Comparison of ENCODE assay signal across 9 mouse cellular contexts in genomic region chr10:99229031-99229684, GRCm38 (mm10). TPM values are rescaled to one million over a fixed set of nuclear protein-coding genes. Genes with fewer than 3 reads are reported as not detected.
DNase-seq lines count a peak whose midpoint lies in the region; ATAC-seq and TF ChIP-seq lines count a peak whose summit lies in the region.
"Had no signal": no experiment of that assay in that cellular context is flagged by ENCODE, and none has a peak within 500 bp of the region (broad histone marks: within the 10 kb centered on the region; RNA-seq: fewer than 3 reads in every experiment).

No protein-coding gene starts in this region.

- peak overlapping the region; percentile 34; the same call in 1 of the 2 replicates for H3K9ac ChIP-seq in embryonic facial prominence, embryonic 14.5 days (ENCODE audit: low read depth, low read length)
- H3K9ac ChIP-seq in liver, postnatal 0 days (replicated peaks) = no peak overlapping the region
- no peak overlapping the region for H3K9ac ChIP-seq in stomach, embryonic 15.5 days

- peaks cover 18% of the 10 kb centered on the region for H3K4me1 ChIP-seq in embryonic facial prominence, embryonic 14.5 days (ENCODE audit: control insufficient read depth, insufficient read depth, low read length)
- peaks cover 35% of the 10 kb centered on the region for H3K4me1 ChIP-seq in liver, postnatal 0 days (ENCODE audit: insufficient read depth)
- peaks cover 9% of the 10 kb centered on the region; the same call in 1 of the 2 replicates for H3K4me1 ChIP-seq in stomach, embryonic 15.5 days

- TF ChIP-seq EP300 in liver, postnatal 0 days (IDR thresholded peaks at IDR 0.05; ENCODE audit: low read depth) = peak; percentile 38; the same call in 1 of the 2 replicates

- H3K36me3 ChIP-seq in embryonic facial prominence, embryonic 14.5 days (ENCODE audit: control insufficient read depth, insufficient read depth, low read length) = no peaks in the 10 kb centered on the region
- H3K36me3 ChIP-seq in liver, postnatal 0 days (replicated peaks; ENCODE audit: insufficient read depth, low read length) = no peaks in the 10 kb centered on the region
- H3K36me3 ChIP-seq in stomach, embryonic 15.5 days = no peaks in the 10 kb centered on the region

- peak; percentile 27 to 33 for DNase-seq in adrenal gland, postnatal 36 days
- no peak for DNase-seq in adrenal gland, postnatal 25 days
- DNase-seq in embryonic facial prominence, embryonic 14.5 days (ENCODE audit: low spot score) = peak; percentile 57
- no peak for DNase-seq in liver, postnatal 0 days
- DNase-seq in yolk sac, embryonic 10.5 days (ENCODE audit: low spot score) = no peak
- no peak for DNase-seq in cerebellum, adult 9-11 months

- no peak overlapping the region for H3K4me3 ChIP-seq in embryonic facial prominence, embryonic 14.5 days (ENCODE audit: low read depth, low read length)
- H3K4me3 ChIP-seq in liver, postnatal 0 days (ENCODE audit: low read depth, low read length) = no peak overlapping the region
- no peak overlapping the region for H3K4me3 ChIP-seq in stomach, embryonic 15.5 days (replicated peaks)
- H3K4me3 ChIP-seq: erythroblast, embryonic 14.5 days had no signal

- no peaks in the 10 kb centered on the region for H3K27me3 ChIP-seq in embryonic facial prominence, embryonic 14.5 days (replicated peaks; ENCODE audit: control insufficient read depth, insufficient read depth, low read length)
- H3K27me3 ChIP-seq in liver, postnatal 0 days (ENCODE audit: insufficient read depth, low read length) = no peaks in the 10 kb centered on the region
- H3K27me3 ChIP-seq in stomach, embryonic 15.5 days (replicated peaks) = no peaks in the 10 kb centered on the region

- H3K9me3 ChIP-seq in embryonic facial prominence, embryonic 14.5 days (ENCODE audit: control insufficient read depth, low read length) = no peaks in the 10 kb centered on the region
- no peaks in the 10 kb centered on the region for H3K9me3 ChIP-seq in liver, postnatal 0 days (ENCODE audit: low read length)
- H3K9me3 ChIP-seq in stomach, embryonic 15.5 days = no peaks in the 10 kb centered on the region

- no peak for TF ChIP-seq CTCF in liver, postnatal 0 days (IDR thresholded peaks at IDR 0.05; ENCODE audit: low read depth)

- ATAC-seq in embryonic facial prominence, embryonic 14.5 days (ENCODE audit: low read depth) = peak; percentile 62
- ATAC-seq in inflammation-experienced regulatory T-cells, adult 6 months = peak; percentile 60
- ATAC-seq in liver, postnatal 0 days = 0 out of 2 replicates have a peak, but pooled peaks have one; percentile 26
- no peak for ATAC-seq in stomach, embryonic 15.5 days (ENCODE audit: insufficient read depth, low FRiP score, low read depth)

- 7% methylated on average over 16 of the region's 16 CpGs for WGBS in embryonic facial prominence, embryonic 14.5 days
- WGBS in liver, postnatal 0 days (ENCODE audit: insufficient replicate concordance) = 8% methylated on average over 16 of the region's 16 CpGs
- WGBS in stomach, embryonic 15.5 days = 15% methylated on average over 16 of the region's 16 CpGs

- peak overlapping the region; percentile 45 for H3K4me2 ChIP-seq in embryonic facial prominence, embryonic 14.5 days (ENCODE audit: low read depth, low read length)
- peak overlapping the region; percentile 42; the same call in 1 of the 2 replicates for H3K4me2 ChIP-seq in liver, postnatal 0 days (ENCODE audit: low read depth, low read length)
- H3K4me2 ChIP-seq in stomach, embryonic 15.5 days = peak overlapping the region; percentile 39

- H3K27ac ChIP-seq in embryonic facial prominence, embryonic 14.5 days (replicated peaks; ENCODE audit: low read depth, low read length) = peak overlapping the region; percentile 59
- H3K27ac ChIP-seq in liver, postnatal 0 days (ENCODE audit: low read depth) = peak overlapping the region; percentile 71; the same call in 1 of the 2 replicates
- H3K27ac ChIP-seq in stomach, embryonic 15.5 days = peak overlapping the region; percentile 67

RNA-seq across cellular contexts. Expression of gene Dusp6, which starts 33.9 kb away (rescaled TPM):
- total RNA-seq in adrenal gland, postnatal 36 days (2021) = 100 to 1,000 TPM in 1 of 2 experiments, 10 to 100 TPM in 1; 77.1 to 100 TPM
- total RNA-seq in adrenal gland, postnatal 25 days (2021) = 101 and 136 TPM in 2 replicates
- 65.2 and 79.7 TPM in 2 replicates for polyA plus RNA-seq in embryonic facial prominence, embryonic 14.5 days (2014; fragmentation: Nextera tagmentation; extraction: Ambion mirVana)
- polyA plus RNA-seq in inflammation-experienced regulatory T-cells, adult 6 months (2017; shearing (Covaris generic)) = 10 to 100 TPM; 32.8 to 52.8 (median 41.2) TPM
- 15.4 and 16.8 TPM in 2 replicates for polyA plus RNA-seq in liver, postnatal 0 days (2015; fragmentation: Nextera tagmentation; extraction: Ambion mirVana)
- polyA plus RNA-seq in stomach, embryonic 15.5 days (2015; fragmentation: Nextera tagmentation; extraction: Ambion mirVana) = 35.3 and 36.3 TPM in 2 replicates

Comparison
In these comparisons a context has a peak if more than half of its experiments do, and no peak if none do; other contexts are left out.
1. DNase-seq: peak in adrenal gland, postnatal 36 days (2 of 2) and embryonic facial prominence, embryonic 14.5 days (single experiment); none in adrenal gland, postnatal 25 days (single experiment), liver, postnatal 0 days (single experiment), yolk sac, embryonic 10.5 days (single experiment) and cerebellum, adult 9-11 months (single experiment).
2. Peak in every context shown above with its lines, with median percentiles within 50 percentile points of each other: H3K27ac ChIP-seq and H3K4me2 ChIP-seq.